Mouse (Mus musculus): Measurements from ENCODE around the gene Gm20388. TPM values are rescaled to one million over a fixed set of nuclear protein-coding genes. Genes with fewer than 3 reads are reported as not detected.

The Gm20388 gene
- polyA plus RNA-seq, 1 experiment from 2014 or later: not detected

- H3K4me2 ChIP-seq (replicated peaks; ENCODE audit: low read depth, low read length): no peak overlapping the region
- no peak overlapping the region for H3K27ac ChIP-seq (ENCODE audit: low read depth, low read length)
- H3K36me3 ChIP-seq (ENCODE audit: control insufficient read depth, insufficient read depth, low read length): peaks cover 7% of the 10 kb centered on the region; the same call in 1 of the 2 replicates
- no peaks in the 10 kb centered on the region for H3K9me3 ChIP-seq (ENCODE audit: control insufficient read depth, low read length)
- no peak for ATAC-seq (ENCODE audit: low FRiP score, low TSS enrichment)
- no peaks in the 10 kb centered on the region for H3K27me3 ChIP-seq (ENCODE audit: control insufficient read depth, insufficient read depth, low read length)
- H3K4me3 ChIP-seq (ENCODE audit: low read length): no peak overlapping the region
- 41% methylated on average over 5 of the region's 5 CpGs for WGBS
- no peak overlapping the region for H3K9ac ChIP-seq (ENCODE audit: low read depth, low read length)
- peaks cover 18% of the 10 kb centered on the region for H3K4me1 ChIP-seq (ENCODE audit: control insufficient read depth, insufficient read depth, low read length)
These were observed 1966.6 kb downstream of the Gm20388 start for GRCm38 (mm10) chr8:121877212-121877611.

DNA sequence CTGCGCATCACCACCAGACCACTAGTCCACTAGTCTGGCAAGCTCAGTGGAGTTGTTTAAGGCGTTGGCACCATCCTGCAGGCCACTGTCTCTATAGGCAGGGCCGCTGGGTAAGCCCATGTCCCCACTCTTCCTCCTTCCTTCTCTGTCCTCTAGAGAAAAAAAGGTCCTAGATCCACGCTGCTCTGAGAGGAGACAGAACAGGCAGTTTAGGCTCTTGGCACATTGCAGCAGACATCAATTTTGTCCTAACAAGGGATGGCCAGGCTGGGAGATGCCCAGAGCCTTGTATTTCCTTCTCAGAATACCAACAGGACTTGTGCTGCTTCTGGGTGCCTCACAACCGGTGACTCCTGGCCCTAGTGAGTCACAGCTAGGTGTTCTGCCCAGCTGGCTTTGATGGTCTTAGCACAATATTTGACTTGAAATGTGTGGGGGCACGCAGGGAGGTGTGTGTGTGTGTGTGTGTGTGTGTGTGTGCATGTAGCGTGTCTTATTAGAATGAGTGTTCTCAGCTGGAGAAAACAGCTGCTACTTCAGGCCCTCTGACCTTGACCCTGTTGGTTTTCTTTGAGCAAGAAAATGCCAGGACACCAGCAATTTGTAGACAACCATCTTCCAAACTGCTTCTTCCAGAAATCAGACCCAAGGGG lies 1967.3 kb downstream of the Gm20388 start:
- no peak for ATAC-seq (ENCODE audit: low FRiP score, low TSS enrichment)
- H3K4me1 ChIP-seq (ENCODE audit: control insufficient read depth, insufficient read depth, low read length): peaks cover 18% of the 10 kb centered on the region
- H3K27ac ChIP-seq (ENCODE audit: low read depth, low read length): no peak overlapping the region
- WGBS: 79% methylated on average over 7 of the region's 7 CpGs
- H3K4me2 ChIP-seq (replicated peaks; ENCODE audit: low read depth, low read length): no peak overlapping the region
- H3K9me3 ChIP-seq (ENCODE audit: control insufficient read depth, low read length): no peaks in the 10 kb centered on the region
- H3K4me3 ChIP-seq (ENCODE audit: low read length): no peak overlapping the region
- no peaks in the 10 kb centered on the region for H3K27me3 ChIP-seq (ENCODE audit: control insufficient read depth, insufficient read depth, low read length)
- H3K9ac ChIP-seq (ENCODE audit: low read depth, low read length): no peak overlapping the region
- H3K36me3 ChIP-seq (ENCODE audit: control insufficient read depth, insufficient read depth, low read length): peaks cover 15% of the 10 kb centered on the region; the same call in 1 of the 2 replicates

DNA sequence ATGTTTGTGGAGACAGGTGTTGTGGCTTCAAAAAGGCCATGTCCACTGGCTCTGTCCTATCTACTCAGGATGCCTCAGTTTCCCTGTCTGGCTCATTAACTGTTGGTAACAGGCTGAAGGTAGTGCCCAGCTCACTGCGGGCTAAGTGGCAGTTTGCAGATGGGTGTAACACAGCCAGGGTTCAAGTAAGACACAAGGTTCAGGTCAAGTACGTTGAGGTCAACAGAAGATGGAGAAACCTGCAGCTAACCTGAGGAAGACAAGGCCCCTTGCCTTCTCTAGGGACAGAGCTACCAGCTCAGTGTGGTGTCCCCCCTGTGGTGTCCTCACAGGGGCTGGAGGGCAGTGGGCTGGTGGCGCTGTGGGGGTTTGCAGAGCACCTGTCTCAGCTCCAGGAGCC lies 1969.1 kb downstream of the Gm20388 start:
- H3K27me3 ChIP-seq (ENCODE audit: control insufficient read depth, insufficient read depth, low read length): no peaks in the 10 kb centered on the region
- no peaks in the 10 kb centered on the region for H3K9me3 ChIP-seq (ENCODE audit: control insufficient read depth, low read length)
- peaks cover 12% of the 10 kb centered on the region for H3K4me1 ChIP-seq (ENCODE audit: control insufficient read depth, insufficient read depth, low read length)
- H3K36me3 ChIP-seq (ENCODE audit: control insufficient read depth, insufficient read depth, low read length): peaks cover 32% of the 10 kb centered on the region
- H3K4me3 ChIP-seq (ENCODE audit: low read length): no peak overlapping the region
- H3K4me2 ChIP-seq (replicated peaks; ENCODE audit: low read depth, low read length): no peak overlapping the region
- WGBS: 91% methylated on average over 3 of the region's 3 CpGs
- ATAC-seq (ENCODE audit: low FRiP score, low TSS enrichment): no peak
- no peak overlapping the region for H3K27ac ChIP-seq (ENCODE audit: low read depth, low read length)
- H3K9ac ChIP-seq (ENCODE audit: low read depth, low read length): no peak overlapping the region

DNA sequence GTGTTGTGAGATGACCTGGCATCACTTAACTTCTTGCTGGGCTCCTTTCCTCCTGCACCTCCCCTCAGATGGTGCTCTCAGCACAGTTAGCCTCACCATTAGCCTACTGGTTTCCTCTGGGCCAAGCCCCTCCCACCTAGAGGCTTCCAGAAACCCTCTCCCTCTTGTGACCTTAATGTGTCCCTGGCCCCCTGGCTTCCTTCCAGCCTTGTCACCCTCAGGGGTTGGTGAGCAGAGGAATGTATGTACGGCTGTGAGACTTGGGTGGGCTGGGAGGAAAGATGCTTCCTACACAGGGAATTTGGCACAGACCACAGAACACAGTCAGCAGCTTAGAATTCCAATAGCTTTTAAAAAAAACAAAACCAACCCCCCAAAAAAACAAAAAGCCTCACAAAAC lies 1970.2 kb downstream of the Gm20388 start:
- H3K4me2 ChIP-seq (replicated peaks; ENCODE audit: low read depth, low read length): no peak overlapping the region
- H3K9me3 ChIP-seq (ENCODE audit: control insufficient read depth, low read length): no peaks in the 10 kb centered on the region
- H3K4me3 ChIP-seq (ENCODE audit: low read length): no peak overlapping the region
- 0 out of 2 replicates have a peak, but pooled peaks cover 1% of the 10 kb centered on the region for H3K4me1 ChIP-seq (ENCODE audit: control insufficient read depth, insufficient read depth, low read length)
- WGBS: 24% methylated on average over 1 of the region's 1 CpGs
- H3K27ac ChIP-seq (ENCODE audit: low read depth, low read length): no peak overlapping the region
- peaks cover 43% of the 10 kb centered on the region for H3K36me3 ChIP-seq (ENCODE audit: control insufficient read depth, insufficient read depth, low read length)
- H3K9ac ChIP-seq (ENCODE audit: low read depth, low read length): no peak overlapping the region
- no peaks in the 10 kb centered on the region for H3K27me3 ChIP-seq (ENCODE audit: control insufficient read depth, insufficient read depth, low read length)
- ATAC-seq (ENCODE audit: low FRiP score, low TSS enrichment): no peak

DNA sequence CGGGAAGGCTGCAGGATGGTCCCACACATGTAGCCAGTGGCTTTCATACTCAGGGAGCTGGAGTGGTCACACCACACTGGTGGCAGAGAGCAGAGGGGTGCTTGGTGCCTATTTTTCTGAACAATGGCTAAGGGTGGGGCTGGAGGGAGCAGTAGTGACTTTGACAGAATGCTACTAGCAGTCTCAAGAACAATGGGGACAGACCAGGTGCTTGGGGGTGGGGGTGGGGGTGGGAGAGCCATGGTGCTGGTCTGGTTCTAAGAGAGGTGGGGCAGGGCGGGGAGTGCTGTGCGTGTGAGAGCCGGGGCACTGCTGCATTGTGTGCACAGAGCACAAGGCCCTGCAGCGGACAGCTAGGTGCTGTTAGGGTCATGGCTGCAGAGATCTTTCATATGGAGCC lies 1971.3 kb downstream of the Gm20388 start:
- no peak overlapping the region for H3K4me3 ChIP-seq (ENCODE audit: low read length)
- no peaks in the 10 kb centered on the region for H3K9me3 ChIP-seq (ENCODE audit: control insufficient read depth, low read length)
- H3K36me3 ChIP-seq (ENCODE audit: control insufficient read depth, insufficient read depth, low read length): peaks cover 54% of the 10 kb centered on the region
- H3K27me3 ChIP-seq (ENCODE audit: control insufficient read depth, insufficient read depth, low read length): no peaks in the 10 kb centered on the region
- H3K27ac ChIP-seq (ENCODE audit: low read depth, low read length): no peak overlapping the region
- 96% methylated on average over 5 of the region's 5 CpGs for WGBS
- H3K9ac ChIP-seq (ENCODE audit: low read depth, low read length): no peak overlapping the region
- no peak overlapping the region for H3K4me2 ChIP-seq (replicated peaks; ENCODE audit: low read depth, low read length)
- H3K4me1 ChIP-seq (ENCODE audit: control insufficient read depth, insufficient read depth, low read length): no peaks in the 10 kb centered on the region
- no peak for ATAC-seq (ENCODE audit: low FRiP score, low TSS enrichment)

DNA sequence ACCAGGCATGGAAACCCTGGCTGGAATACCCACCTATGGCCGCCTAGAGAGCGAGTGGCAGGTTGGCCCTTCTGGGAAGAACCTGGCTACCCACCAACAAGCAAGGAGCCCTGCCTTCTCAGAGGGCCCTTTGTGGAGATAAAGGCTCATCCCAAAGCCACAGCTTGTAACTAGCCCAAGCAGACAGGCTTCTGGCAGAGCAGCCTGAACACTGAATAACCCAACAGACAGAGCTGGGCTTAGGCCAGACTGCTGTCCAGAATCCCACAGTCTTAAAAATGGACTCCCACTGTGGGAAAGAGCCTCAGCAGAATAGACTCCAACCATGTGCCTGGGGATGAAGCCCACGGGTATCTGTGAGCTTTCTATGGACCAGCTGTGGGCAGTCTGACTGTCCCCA lies 1973.5 kb downstream of the Gm20388 start:
- 82% methylated on average over 3 of the region's 3 CpGs for WGBS
- Histone ChIP-seq H3K27ac (ENCODE audit: low read depth, low read length) (no peak overlapping the region), H3K4me2 (replicated peaks; ENCODE audit: low read depth, low read length) (no peak overlapping the region), H3K9ac (ENCODE audit: low read depth, low read length) (no peak overlapping the region), H3K27me3 (ENCODE audit: control insufficient read depth, insufficient read depth, low read length) (no peaks in the 10 kb centered on the region), H3K36me3 (ENCODE audit: control insufficient read depth, insufficient read depth, low read length) (peaks cover 68% of the 10 kb centered on the region), H3K9me3 (ENCODE audit: control insufficient read depth, low read length) (no peaks in the 10 kb centered on the region), H3K4me3 (ENCODE audit: low read length) (no peak overlapping the region), H3K4me1 (ENCODE audit: control insufficient read depth, insufficient read depth, low read length) (no peaks in the 10 kb centered on the region)
- ATAC-seq (ENCODE audit: low FRiP score, low TSS enrichment): no peak

DNA sequence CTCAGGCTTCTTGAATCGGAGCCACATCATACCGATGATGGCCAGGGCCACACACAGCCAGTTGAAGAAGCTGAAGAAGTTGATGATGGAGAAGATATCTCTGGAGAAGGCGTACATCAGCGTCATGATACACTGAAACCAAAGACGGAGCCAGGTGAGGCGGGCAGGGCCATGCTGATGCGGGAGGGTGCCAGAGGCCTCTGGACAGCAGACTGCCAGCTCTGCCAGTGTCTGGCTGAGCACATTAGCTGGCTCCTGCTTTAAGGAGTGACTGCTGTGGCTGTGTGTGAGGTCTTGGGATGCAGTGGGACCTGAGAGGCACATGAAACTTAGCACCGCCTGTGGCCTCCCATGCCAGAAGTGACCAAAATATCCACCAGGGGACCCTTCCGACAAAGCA lies 1974.4 kb downstream of the Gm20388 start:
- Histone ChIP-seq H3K36me3 (ENCODE audit: control insufficient read depth, insufficient read depth, low read length) (peaks cover 68% of the 10 kb centered on the region), H3K9me3 (ENCODE audit: control insufficient read depth, low read length) (no peaks in the 10 kb centered on the region), H3K9ac (ENCODE audit: low read depth, low read length) (no peak overlapping the region), H3K27ac (ENCODE audit: low read depth, low read length) (no peak overlapping the region), H3K27me3 (ENCODE audit: control insufficient read depth, insufficient read depth, low read length) (no peaks in the 10 kb centered on the region), H3K4me3 (ENCODE audit: low read length) (no peak overlapping the region), H3K4me2 (replicated peaks; ENCODE audit: low read depth, low read length) (no peak overlapping the region), H3K4me1 (ENCODE audit: control insufficient read depth, insufficient read depth, low read length) (no peaks in the 10 kb centered on the region)
- WGBS: 97% methylated on average over 9 of the region's 9 CpGs
- ATAC-seq (ENCODE audit: low FRiP score, low TSS enrichment): no peak

- no peaks in the 10 kb centered on the region for H3K4me1 ChIP-seq (ENCODE audit: control insufficient read depth, insufficient read depth, low read length)
- WGBS: 92% methylated on average over 6 of the region's 6 CpGs
- no peak overlapping the region for H3K4me2 ChIP-seq (replicated peaks; ENCODE audit: low read depth, low read length)
- H3K27ac ChIP-seq (ENCODE audit: low read depth, low read length): no peak overlapping the region
- no peaks in the 10 kb centered on the region for H3K27me3 ChIP-seq (ENCODE audit: control insufficient read depth, insufficient read depth, low read length)
- no peak overlapping the region for H3K9ac ChIP-seq (ENCODE audit: low read depth, low read length)
- H3K4me3 ChIP-seq (ENCODE audit: low read length): no peak overlapping the region
- no peaks in the 10 kb centered on the region for H3K9me3 ChIP-seq (ENCODE audit: control insufficient read depth, low read length)
- peaks cover 68% of the 10 kb centered on the region for H3K36me3 ChIP-seq (ENCODE audit: control insufficient read depth, insufficient read depth, low read length)
- ATAC-seq (ENCODE audit: low FRiP score, low TSS enrichment): no peak
These were observed 1974.8 kb downstream of the Gm20388 start for GRCm38 (mm10) chr8:121885433-121885832.

DNA sequence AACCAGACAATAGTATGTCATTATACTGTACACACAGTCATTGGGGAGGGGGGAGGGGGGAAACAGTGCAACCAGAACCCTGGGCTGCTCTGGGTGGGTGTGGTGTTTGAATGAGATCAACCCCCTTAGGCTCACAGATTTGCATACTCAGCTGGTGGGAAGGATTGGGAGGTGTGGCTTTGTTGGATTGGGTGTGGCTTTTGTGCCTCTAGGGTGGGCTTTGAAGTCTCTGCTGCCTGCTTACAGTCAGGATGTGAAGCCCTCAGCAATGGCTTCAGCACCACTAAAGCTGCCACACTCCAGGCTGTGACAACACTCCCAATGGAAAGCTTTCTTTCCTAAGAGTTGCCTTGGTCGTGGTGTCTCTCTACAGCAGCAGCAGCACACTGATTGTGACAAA lies 1976.9 kb downstream of the Gm20388 start:
- Histone ChIP-seq H3K4me1 (ENCODE audit: control insufficient read depth, insufficient read depth, low read length) (no peaks in the 10 kb centered on the region), H3K36me3 (ENCODE audit: control insufficient read depth, insufficient read depth, low read length) (peaks cover 57% of the 10 kb centered on the region), H3K27me3 (ENCODE audit: control insufficient read depth, insufficient read depth, low read length) (no peaks in the 10 kb centered on the region), H3K4me2 (replicated peaks; ENCODE audit: low read depth, low read length) (no peak overlapping the region), H3K4me3 (ENCODE audit: low read length) (no peak overlapping the region), H3K27ac (ENCODE audit: low read depth, low read length) (no peak overlapping the region), H3K9me3 (ENCODE audit: control insufficient read depth, low read length) (no peaks in the 10 kb centered on the region), H3K9ac (ENCODE audit: low read depth, low read length) (no peak overlapping the region)
- no peak for ATAC-seq (ENCODE audit: low FRiP score, low TSS enrichment)
- 68% methylated on average over 1 of the region's 1 CpGs for WGBS
